Mouse (Mus musculus): ENCODE measurements at regions not wholly inside any gene's neighbourhood (a gene's known extent, or its start where the extent isn't known, plus 50 kb on each side); places are given as distances from the start of the nearest gene placed in this dataset.

GRCm38 (mm10) chr5:132758941-132759340 lies 215.8 kb upstream of the Auts2 start:
- no peak for DNase-seq

GRCm38 (mm10) chr5:132737966-132738365 lies 194.8 kb upstream of the Auts2 start:
- DNase-seq = no peak

- no peak for DNase-seq
Measured at GRCm38 (mm10) chr5:132728689-132729189, 185.6 kb upstream of the Auts2 start.

DNA sequence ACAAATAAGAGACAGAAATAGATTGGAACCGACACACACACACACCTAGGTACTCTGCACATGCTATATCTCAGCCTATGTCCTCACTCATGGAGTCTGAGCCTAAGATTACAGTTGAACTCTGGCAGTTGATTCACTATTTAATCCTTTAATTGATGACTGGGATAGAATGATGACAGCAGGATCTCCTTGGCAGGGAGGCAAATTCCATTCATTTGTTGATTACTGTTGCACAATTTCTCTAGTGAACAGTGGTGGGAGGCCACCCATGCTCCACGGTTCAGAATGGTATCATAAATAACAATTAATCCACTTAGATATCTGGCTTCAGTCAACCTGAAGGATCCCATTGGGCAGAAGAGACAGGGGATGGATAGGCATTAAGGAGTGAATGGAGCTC lies 181.3 kb upstream of the Auts2 start:
- no peak for DNase-seq

GRCm38 (mm10) chr5:132710301-132710700 lies 167.2 kb upstream of the Auts2 start:
- DNase-seq = no peak

DNA sequence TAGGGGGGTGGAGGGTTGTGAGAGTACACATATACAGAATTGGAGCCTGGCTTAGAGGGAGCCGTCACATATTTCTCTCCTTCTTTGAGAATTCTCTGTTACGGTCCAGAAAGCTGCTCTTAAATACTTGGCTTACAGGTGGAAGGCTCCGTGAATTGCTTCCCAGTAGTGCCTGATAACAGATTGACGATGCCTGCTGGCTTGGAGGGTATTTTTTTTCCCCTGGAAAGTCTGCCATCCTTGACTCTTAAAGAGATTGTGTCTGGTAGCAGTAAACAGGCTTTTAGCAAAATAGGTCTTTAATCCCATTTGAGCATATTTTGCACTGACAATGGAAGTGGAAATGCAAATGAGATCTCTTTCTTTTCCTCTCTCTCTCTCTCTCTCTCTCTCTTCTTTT lies 164.4 kb upstream of the Auts2 start:
- DNase-seq = no peak

GRCm38 (mm10) chr5:132703455-132704100 lies 160.4 kb upstream of the Auts2 start:
- DNase-seq = no peak

DNA sequence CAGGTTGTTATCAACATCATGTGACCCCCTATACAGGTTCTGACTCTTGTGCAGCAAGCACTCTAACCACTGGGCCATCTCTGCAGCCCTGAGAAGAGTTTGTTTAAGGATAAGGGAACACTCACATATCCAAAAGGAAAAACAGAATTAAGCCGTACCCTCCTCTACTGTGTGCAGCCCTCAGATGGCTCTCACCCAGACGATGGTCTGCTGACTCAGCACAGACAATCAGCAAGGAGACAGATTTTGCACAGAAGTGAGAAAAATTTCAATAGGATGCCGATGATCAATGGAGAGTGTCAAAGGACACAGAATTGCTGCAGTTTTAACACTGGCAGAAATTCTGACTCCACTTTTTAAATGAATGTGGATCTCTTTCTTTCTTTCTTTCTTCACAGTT lies 159.4 kb upstream of the Auts2 start:
- no peak for DNase-seq

- DNase-seq = no peak
Measured at GRCm38 (mm10) chr5:132690784-132691183, 147.6 kb upstream of the Auts2 start.

- DNase-seq = no peak
Measured at GRCm38 (mm10) chr5:132675261-132675660, 132.1 kb upstream of the Auts2 start.

GRCm38 (mm10) chr5:132673599-132674305 lies 130.6 kb upstream of the Auts2 start:
- DNase-seq = no peak

DNA sequence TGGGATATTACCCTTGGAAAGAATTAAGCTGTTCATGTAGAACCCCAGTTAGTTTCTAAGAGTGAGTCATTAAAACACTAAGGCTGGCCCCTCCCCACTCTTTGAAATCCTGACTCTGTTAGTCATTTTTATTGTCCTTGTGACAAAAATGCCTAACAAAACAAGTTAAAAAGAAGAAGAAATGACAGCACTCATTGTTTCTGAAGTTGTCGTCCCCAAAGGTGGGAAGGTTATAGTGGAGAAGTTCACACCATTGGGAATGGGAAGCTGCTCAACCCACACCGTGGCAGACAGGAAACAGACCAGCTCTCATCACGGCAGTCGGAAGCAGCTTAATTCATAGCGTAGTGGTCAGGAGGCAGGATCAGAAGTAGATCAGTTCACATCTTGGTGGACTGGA lies 128.4 kb upstream of the Auts2 start:
- no peak for DNase-seq

- no peak for DNase-seq
Measured at GRCm38 (mm10) chr5:132667316-132667715, 124.2 kb upstream of the Auts2 start.

GRCm38 (mm10) chr5:132661266-132661665 lies 118.1 kb upstream of the Auts2 start:
- DNase-seq = peak; percentile 26

- DNase-seq = no peak
Measured at GRCm38 (mm10) chr5:132660036-132660435, 116.9 kb upstream of the Auts2 start.

GRCm38 (mm10) chr5:132654382-132654781 lies 111.2 kb upstream of the Auts2 start:
- no peak for DNase-seq

- no peak for DNase-seq
Measured at GRCm38 (mm10) chr5:132653694-132654300, 110.7 kb upstream of the Auts2 start.

DNA sequence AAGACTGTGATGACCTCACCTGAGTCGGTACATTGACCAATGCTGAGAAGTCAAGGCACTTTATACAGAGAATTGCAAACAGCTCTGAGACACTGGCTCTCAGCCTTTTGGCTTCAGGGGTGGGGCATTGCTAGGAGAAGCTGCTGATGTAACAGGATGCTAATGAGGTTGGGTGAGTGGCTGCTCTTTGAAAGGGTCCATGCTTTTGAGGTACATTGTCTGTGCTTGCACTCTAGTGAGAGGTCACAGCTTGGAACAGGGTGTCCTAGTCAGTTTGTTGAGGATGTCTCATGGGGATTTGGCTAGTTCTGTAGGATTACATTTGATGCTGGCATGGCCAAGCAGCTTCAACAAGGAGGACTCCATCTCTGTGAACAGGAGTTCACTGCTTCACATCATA lies 109.1 kb upstream of the Auts2 start:
- no peak for DNase-seq

- no peak for DNase-seq
Measured at GRCm38 (mm10) chr5:132649771-132650170, 106.6 kb upstream of the Auts2 start.

GRCm38 (mm10) chr5:132648751-132649150 lies 105.6 kb upstream of the Auts2 start:
- DNase-seq = no peak

DNA sequence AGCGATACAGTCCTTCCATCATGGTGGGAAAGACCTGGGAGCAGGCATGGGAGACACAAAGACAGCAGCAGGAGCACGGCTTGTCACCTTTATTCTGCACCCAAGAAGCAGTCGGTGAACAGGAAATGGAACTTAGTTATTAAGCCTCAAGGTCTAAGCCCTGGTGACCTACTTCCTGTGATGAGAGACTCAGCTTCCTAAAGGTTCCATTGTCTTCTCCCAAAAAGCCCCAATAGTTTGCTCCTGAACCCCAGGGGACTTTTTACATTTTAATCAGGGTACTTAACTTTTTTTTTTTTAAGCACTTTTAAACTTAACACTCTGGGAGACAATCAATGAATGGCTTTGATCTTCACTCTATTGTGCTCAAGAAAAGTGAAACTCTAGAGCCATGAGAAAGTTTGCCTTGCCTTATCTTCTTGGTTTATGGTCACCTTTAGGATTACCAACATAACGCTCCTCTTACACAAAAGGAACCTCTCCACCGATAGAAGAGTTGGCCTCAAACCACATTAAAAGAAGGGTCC lies 101.6 kb upstream of the Auts2 start:
- no peak for DNase-seq

DNA sequence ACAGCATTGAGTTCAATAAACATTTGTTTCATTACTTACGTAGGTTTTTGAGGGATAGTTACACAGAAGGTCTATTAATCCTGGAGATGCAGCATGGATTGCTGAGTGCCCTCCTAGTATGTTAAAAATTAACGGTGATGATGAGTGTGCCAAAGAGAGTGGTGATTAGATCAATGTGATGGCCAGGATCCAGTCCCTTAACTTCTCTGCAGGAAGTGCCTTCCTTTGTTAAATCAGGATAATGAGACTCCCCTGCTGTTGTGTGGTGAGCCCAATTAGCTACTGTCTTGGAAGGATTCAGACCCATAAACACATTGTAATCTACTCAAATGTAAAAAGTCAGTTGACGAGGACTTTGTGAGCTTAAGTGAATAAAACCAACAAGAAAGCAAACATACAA lies 100.1 kb upstream of the Auts2 start:
- no peak for DNase-seq

GRCm38 (mm10) chr5:132633198-132633884 lies 90.2 kb upstream of the Auts2 start:
- DNase-seq = no peak

Data from cerebellum, adult 11 months (tissue).